Mouse (Mus musculus): ENCODE data around the gene Atxn7l3. TPM values are rescaled to one million over a fixed set of nuclear protein-coding genes. Genes with fewer than 3 reads are reported as not detected.
"Not testable (repeated sequence)": the region's sequence is repeated elsewhere in the genome, so short reads cannot be mapped to it uniquely, and the experiment has no call there.

The Atxn7l3 gene
- polyA plus RNA-seq, 1 experiment, result 142 TPM

DNA sequence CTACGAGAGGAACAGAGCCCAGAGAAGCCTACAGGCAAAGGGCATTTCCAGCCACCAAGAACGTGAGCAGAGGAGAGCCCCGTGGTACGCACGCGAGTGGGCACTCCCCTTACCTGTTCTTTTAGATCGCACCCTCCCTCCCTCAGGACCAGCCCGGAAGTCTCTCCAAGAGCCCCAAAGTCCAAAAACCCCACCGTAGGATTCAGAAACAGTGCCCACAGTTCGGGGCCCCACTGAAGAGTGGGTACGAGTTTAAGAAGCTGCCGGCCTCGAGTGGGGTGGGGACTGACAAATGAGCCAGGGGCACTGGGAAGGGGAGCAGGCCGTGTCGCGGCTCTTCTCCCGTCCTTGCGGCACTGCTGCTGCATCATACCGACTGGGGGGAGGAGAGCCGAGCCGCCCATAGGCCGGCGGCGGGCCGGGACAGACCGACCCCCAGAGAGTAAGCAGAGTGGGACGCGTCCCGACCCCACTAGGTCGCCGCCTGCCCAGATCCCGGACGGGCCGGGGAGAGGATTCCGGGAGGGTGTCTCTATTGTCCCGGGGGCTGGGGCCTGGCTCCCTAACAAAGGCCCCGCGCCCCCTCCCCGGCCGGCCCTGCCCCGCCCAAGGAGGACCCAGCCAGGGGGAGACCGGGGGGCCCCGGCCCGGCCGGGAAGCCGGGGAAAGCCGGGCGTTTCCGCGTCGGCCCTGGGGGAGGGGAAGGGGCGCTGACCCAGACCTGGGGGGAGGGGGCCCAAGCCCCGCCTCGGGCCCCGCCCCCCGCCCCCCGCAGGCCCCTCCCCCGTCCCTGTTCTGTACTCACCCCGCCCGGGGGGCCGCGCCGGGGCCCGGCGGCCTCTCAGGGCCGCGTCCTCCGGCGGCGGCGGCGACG lies 596 bp downstream of the Atxn7l3 start:
- DNase-seq (ENCODE audit: extremely low spot score in 1 of 2, low spot score in 1 of 2), result no peak

DNA sequence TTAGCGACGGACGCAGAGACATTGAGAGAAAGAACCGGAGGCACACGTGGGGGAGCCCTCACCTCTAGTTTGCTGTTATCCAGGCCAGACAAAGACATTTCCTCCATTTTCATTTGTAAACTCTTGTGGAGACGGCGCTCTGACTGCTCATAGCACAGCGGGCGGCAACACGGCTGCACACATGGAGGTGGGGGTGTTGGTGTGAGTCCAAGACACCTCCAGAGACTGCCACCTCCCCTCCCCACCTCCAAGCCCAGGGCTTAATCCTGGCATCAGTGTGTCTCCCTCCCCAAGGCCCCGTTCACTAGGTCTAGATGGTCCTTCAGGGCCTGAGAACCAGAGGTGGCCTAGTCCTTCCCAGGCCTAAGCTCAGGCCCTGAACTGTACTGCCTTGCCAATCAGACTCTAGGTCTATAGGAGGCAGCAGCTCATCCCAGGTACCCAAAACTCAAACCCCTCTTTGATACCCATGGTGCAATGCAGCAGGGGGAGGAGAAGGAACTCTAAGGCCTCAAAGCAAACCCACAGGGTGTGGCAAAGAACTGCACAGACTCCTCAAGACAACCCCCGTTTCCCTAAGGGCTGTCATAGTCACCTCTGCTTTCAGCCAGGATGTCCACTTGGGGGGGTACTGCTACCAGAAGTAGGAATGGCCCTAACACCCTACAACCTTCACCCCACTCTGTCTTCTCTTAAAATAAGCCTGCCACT lies 1.4 kb downstream of the Atxn7l3 start:
- DNase-seq (ENCODE audit: extremely low spot score in 1 of 2, low spot score in 1 of 2), result no peak

DNA sequence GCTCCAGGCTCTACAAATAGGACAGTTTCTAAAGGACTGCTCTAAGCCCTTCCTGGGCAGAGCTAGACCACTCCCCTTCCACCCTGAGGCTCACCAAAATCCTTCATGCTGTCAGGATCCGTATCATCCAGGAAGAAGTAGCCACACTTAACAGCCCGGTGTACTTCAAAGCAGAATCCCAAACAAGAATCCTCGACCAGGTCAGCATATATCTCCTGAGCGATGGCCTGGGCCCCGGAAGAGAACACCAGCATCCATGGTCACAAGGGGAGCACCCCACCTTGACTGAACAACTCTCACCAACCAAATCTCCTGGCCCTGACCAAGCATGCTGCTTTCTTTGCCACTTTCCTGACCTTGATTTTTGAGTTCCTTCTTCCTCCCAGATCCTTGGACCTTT lies 2.0 kb downstream of the Atxn7l3 start:
- DNase-seq (ENCODE audit: extremely low spot score in 1 of 2, low spot score in 1 of 2), result no peak

DNA sequence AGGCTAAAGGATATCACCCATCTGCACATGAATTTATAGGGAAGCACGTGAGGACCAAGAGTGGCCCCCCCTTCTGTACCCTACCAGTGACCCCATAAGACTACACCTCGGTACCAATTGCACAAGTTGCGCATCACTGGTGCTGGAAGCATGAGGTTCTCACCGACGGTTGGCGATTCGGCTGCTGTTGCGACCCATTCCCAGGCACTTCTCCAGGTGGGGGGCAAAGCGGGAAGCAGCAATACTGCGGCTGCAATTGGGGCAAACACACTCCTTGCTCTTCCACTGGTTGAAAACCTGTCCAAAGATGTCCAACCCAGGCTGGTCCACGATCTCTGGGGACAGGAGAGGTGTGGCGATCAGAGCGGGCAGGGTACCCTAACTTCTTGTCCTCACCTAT lies 2.5 kb downstream of the Atxn7l3 start:
- no peak for DNase-seq (ENCODE audit: extremely low spot score in 1 of 2, low spot score in 1 of 2)

DNA sequence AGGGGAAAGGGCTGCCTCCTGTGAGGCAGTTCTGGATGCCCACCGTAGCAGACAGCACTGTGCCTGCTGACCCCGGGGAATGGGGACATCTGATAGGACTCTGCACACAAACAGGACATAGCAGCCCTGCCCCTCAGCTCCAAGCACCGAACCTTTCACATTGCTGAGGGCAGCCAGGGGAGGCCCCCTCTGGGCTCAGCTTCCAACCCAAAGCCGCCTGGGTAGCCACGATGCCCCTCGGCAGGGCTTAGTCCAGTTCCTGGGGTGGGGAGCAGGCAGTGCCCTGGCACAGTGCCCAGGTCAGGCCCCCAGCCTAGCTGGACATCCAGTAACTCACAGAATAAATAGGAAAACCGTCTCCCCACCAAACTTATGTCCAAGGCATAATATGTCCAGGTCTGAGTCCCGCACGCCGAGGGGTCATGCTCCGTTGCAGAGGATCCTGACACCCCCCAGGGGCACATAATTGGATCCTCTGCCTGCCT lies 5.3 kb downstream of the Atxn7l3 start:
- DNase-seq (ENCODE audit: extremely low spot score in 1 of 2, low spot score in 1 of 2), result no peak

DNA sequence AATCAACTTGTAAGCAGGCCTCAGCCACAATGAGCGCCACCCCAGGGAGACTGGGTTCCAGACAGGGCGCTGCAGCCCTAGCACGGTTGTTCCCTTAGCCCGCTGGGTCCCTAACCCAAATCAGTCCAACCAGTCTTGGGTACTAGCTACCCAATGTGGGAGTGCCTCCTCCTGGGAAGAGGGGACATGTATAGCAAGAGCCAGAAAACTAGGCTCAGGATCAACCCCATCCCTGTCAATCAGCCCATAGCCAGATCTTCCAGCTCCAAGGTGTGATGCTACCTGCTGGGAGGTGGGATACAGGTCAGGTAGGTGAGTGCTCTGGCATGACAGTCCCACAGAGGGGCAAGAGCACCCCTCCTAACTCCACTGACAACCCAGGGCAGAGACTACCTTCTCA lies 6.3 kb downstream of the Atxn7l3 start:
- no peak for DNase-seq (ENCODE audit: extremely low spot score in 1 of 2, low spot score in 1 of 2)

DNA sequence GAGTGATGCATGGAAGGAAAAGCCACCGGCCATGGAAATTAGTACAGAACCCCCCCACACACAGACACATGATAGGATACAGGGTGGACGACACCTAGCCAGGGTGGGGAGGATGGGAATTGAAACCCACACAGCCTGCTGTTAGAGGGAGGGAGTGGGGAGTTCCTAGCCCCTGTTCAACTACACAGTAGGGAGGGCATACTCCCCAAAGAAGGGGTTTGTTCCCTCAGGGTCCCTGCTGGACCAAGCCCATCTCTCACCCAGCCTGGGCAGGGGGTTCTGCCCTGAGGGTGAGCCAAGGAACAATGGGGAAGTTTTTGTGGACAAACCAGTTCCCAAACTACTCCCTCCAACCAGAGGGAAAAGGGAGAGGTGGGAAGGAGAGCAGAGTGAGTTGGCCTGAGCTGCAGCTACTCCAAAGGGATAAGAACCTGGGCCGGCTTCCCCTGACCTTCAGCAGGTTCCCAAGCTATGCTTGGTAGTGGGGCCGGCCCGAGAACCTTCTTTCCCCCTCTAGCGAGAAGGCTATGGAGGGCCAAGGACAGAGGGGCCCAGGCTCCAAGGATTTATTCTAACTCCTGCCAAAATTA lies 6.8 kb downstream of the Atxn7l3 start:
- DNase-seq (ENCODE audit: extremely low spot score in 1 of 2, low spot score in 1 of 2), result no peak

DNA sequence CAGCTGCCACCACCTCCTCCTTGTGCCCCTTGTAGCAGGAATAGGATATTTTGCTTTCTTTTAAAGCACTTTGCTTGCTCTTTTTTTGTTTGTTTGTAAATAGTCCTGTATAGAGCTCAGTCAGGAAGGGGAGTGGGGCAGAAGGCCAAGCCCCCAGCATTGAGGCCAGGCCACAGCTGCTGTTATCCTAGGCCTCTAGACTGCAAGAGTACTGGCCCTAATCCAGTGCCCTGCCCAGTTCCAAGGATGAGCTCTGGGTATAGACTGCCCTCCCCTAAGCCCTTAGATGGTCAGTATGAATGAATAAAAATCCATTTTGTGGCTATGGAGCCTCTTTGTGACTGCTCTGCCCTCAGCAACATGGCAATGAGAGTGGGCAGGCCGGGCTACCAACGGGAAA lies 7.5 kb downstream of the Atxn7l3 start:
- DNase-seq (ENCODE audit: extremely low spot score in 1 of 2, low spot score in 1 of 2), result no peak

DNA sequence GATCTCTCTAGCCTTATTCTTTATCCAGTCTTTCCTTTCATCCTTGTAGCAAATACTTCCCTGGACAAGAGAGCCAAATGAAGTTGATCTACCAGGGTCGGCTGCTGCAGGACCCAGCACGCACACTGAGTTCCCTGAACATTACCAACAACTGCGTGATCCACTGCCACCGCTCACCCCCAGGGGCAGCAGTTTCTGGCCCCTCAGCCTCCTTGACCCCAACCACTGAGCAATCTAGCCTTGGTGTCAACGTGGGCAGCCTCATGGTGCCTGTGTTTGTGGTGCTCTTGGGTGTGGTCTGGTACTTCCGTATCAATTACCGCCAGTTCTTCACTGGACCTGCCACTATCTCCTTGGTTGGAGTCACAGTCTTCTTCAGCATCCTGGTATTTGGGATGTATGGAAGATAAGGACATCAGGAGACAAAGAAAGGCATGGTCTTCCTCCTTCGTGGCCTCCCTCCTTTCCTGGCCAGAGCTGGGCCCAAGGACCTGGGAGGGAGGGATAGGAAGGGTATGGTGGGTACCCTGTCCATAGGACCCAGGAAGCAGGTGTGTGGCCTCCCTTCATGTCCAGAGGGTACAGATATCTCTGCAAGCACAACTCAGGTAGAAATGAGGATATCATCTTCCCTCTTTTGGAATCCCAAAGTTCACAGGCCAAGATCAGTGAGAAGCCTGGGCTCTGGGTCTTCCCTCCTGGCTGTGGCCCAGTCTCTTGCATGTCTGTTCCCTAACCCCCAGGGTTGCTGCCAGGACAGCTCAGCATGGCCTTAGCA lies 8.2 kb downstream of the Atxn7l3 start:
- no peak for DNase-seq (ENCODE audit: extremely low spot score in 1 of 2, low spot score in 1 of 2)

DNA sequence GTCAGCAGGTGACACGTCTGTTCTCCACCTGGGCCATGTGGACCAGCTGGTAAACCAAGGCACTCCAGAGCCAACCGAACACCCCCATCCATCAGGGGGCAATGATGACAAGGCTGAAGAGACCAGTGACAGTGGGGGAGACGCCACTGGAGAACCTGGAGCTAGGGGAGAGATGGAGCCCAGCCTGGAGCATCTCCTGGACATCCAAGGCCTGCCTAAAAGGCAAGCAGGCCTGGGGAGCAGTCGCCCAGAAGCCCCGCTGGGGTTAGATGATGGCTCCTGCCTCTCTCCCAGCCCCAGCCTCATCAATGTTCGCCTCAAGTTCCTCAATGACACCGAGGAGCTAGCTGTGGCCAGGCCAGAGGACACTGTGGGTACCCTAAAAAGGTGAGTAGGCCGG lies 8.9 kb downstream of the Atxn7l3 start:
- no peak for DNase-seq (ENCODE audit: extremely low spot score in 1 of 2, low spot score in 1 of 2)

DNA sequence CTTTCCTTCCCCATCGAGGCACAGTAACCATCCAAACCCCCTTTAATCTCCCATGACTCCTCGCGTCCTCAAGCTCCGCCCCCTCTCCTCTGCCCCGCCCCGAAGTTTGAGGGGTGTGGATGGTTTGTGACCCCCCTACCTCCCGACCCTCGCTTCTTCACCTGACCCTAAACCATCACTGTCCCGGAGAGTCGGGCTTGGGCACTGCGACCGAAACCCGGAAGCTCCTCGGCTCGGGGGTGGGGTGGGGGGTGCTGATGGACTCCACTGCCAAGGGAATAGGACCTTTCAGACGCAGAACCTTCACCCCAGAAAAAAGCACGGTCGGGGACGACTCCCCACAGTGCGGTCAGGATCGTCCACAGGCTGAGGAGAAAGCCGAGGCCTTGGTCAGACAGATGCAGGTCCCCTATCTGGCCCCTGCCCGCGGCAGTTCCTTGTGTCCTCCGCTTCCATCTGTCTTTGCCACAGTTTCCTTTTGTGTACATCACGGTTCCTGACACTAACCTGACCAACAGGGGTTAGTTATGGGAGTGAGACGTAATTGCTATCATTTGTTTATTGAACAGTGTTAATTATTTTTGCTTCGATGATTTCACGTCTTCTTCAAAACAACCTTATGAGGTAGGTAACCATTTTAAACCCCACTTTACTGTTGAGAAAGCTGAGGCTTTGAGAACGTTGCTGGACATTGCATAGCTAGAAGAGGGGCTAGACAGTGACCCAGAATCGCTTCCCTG lies 11.2 kb downstream of the Atxn7l3 start:
- DNase-seq (ENCODE audit: extremely low spot score in 1 of 2, low spot score in 1 of 2), result no peak

DNA sequence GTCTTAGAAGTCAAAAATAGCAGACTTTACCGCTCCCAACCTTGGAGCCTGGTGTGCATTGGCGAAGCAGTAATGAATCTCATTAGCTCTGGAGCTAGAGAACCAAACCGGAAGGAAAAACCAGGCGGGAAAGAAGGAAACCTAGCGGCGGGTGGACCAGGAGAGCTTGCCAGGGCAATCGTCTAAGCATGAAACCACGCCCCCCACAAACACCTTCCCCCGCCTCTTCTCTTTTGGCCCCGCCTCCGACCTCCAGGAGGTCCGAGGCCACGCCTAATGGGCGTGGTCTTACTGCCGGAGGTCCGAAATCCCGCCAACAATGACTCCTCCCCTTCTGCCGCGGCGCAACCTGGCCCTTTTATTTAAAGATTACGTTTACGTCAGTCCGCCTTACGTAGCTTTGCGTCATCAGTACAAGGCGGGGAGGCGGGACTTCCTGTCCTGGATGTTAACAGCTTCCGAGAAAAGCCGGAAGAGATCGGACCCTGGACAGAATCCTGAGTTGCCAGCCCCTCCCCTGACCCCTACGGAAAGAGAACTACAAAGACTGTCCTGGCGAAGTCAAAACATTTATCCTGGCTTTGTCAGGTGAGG lies 11.8 kb downstream of the Atxn7l3 start, which contains the start of gene Tmub2:
Gene Tmub2 (plus strand): TSS at position 431 of the 594 bp plus-strand sequence.
- peak; percentile 97 to 98 for DNase-seq (ENCODE audit: extremely low spot score in 1 of 2, low spot score in 1 of 2)

DNA sequence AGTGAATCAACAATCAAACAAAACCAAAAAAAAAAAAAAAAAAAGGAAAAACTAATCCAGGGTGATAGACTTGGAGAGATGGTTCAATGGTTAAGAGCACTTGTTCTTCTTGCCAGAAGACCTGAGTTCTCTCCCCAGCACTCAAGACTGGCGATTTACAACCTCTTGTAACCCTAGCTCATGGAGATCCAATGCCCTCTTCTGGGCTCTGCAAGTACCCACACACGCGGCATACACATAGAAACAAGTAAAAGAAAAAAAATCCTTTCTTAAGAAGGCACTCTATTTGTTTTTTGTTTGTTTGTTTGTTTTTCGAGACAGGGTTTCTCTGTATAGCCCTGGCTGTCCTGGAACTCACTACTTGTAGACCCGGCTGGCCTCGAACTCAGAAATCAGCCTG lies 12.5 kb downstream of the Atxn7l3 start:
- DNase-seq (ENCODE audit: extremely low spot score in 1 of 2, low spot score in 1 of 2), result no peak

DNA sequence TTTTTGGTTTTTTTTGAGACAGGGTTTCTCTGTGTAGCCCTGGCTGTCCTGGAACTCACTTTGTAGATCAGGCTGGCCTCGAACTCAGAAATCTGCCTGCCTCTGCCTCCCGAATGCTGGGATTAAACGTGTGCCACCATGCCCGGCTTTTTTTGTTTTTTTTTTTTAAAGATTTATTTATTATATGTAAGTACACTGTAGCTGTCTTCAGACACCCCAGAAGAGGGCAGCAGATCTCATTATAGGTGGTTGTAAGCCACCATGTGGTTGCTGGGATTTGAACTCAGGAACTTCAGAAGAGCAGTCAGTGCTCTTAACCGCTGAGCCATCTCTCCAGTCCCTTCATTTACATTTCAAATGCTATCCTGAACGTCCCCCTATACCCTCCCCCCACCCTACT lies 16.2 kb downstream of the Atxn7l3 start:
- not testable (repeated sequence) for DNase-seq (ENCODE audit: extremely low spot score in 1 of 2, low spot score in 1 of 2)

DNA sequence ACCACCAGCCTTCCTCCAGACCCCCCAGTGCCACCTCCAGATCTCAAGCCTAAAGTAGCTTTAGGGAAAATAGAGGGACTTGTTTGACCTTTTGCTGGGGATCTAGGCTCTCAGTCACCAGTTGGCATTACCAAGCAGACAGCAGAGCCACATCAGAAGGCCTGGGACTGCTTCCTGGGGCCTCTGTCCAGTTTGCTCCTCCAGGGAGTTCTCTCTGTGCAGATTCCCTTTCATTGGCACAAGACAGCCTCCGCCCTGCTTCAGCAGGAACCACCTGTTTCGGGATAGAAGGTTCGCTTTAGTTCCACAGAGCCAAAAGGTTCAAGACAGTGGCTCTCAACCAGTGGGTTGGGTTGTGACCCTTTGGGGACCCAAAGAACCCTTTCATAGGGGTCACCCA lies 16.8 kb downstream of the Atxn7l3 start:
- DNase-seq (ENCODE audit: extremely low spot score in 1 of 2, low spot score in 1 of 2), result no peak

DNA sequence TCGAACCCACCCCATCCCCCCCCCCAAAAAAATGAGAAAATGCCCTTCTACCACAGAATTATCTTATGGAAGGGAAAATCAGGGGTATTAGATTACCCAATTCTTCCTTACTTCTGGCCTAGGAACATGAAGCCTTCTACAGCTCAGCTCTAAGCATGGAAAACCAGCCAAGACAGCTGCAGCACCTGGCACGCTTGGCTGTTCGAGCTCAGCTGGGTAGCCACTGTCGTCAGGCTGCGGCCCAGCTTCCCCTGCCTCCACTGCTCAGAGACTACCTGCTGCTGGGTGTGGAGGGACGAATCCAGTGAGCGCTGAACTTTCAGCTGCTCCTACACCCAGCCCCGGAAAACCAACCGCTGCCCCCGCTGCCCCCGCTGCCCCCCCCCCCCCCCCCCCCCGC lies 18.7 kb downstream of the Atxn7l3 start:
- no peak for DNase-seq (ENCODE audit: extremely low spot score in 1 of 2, low spot score in 1 of 2)

DNA sequence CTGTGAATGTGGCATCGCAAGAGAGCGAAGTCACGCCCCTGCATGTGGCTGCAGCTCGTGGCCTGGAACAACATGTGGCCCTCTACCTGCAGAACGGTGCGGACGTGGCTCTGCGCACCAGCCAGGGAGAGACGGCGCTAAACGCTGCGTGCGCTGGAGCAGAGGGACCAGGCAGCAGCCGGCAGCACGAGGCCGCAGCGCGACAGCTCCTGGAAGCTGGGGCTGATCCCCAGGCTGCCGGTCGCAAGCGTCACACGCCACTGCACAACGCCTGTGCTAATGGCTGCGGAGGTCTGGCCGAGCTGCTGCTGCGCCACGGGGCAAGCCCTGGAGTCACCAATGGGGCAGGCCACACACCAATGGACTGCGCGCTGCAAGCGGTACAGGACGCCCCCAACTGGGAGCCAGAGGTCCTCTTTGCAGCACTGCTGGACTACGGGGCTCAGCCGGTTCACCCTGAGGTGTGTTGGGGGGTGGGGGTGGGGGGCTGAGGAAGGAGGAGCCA lies 20.0 kb downstream of the Atxn7l3 start:
- no peak for DNase-seq (ENCODE audit: extremely low spot score in 1 of 2, low spot score in 1 of 2)

DNA sequence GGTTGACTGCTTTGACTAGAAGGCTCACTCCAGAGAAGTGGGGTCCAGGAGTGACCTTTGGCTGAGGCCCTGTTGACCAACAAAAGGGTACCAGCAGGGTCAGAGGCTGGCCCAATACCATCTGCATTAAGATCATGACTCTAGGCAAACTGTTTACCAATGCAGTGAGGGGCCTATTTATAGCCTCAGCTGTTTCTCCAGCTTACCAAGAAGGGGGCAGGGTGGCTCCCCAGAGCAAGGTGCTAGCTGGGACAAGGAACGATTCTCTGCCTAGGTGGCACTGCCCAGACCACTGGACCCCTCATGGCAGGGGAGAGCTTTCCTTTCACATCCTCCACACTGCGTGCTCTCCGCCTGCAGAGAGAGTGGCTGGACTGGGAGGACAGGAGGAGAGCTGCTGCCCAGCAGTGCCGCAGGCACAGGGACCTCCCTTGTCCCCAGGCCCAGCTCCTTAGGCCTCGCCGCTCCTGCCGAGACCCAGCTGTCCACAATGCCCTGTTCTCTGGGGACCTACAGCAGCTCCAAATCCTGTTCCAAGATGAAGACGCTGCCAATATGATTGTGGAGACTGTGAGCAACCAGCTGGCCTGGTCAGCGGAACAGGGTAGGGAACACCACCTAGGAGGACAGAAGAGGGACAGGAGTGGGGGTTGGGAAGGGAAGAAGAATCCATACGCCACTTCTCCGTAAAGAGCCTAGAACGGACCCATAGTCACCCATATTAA lies 27.7 kb downstream of the Atxn7l3 start, which contains the start of gene Asb16:
Gene Asb16 (plus strand): TSS at position 224 of the 725 bp plus-strand sequence.
- DNase-seq (ENCODE audit: extremely low spot score in 1 of 2, low spot score in 1 of 2), result no peak

DNA sequence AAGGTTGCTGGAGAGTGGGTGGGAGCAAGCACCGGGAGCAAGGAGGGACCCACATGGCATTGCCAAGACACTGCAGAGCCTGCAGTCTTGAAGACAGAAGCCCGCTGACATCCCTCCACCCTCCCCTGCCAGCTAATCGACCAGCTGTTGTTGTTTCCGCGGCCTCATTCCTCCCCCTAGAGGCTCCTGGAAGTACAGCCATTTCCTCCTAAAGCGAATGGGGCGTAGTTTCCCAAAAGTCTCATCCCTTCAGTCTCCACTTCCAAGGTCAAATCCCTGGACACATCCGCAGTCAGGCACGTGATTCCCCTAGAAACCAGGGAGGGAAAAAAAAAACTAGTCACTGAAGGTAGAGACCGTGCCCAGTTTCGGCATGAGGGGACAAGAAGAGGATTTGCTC lies 29.0 kb downstream of the Atxn7l3 start:
- peak in 1 of 2 experiments; percentile 85 for DNase-seq (ENCODE audit: extremely low spot score in 1 of 2, low spot score in 1 of 2)

Data from frontal cortex, adult 2 months (tissue).